Comparison of ENCODE assay signal across 20 mouse cellular contexts in genomic region chr1:34020599-34020998, GRCm38 (mm10).
DNase-seq lines count a peak whose midpoint lies in the region; ATAC-seq and TF ChIP-seq lines count a peak whose summit lies in the region.
"Had no signal": no experiment of that assay in that cellular context is flagged by ENCODE, and none has a peak within 500 bp of the region (broad histone marks: within the 10 kb centered on the region; RNA-seq: fewer than 3 reads in every experiment).

No protein-coding gene starts in this region.

- no peak for ATAC-seq in heart, embryonic 12.5 days (ENCODE audit: insufficient number of reproducible peaks, low FRiP score)
- 0 out of 2 replicates have a peak, but pooled peaks have one; percentile 51 for ATAC-seq in neural tube, embryonic 13.5 days (ENCODE audit: low read depth)
- ATAC-seq in neural tube, embryonic 15.5 days (ENCODE audit: low FRiP score), result no peak
- ATAC-seq in heart, postnatal 0 days (ENCODE audit: insufficient read depth, low read depth), result no peak

- H3K4me1 ChIP-seq in heart, embryonic 12.5 days (replicated peaks), result peaks cover 33% of the 10 kb centered on the region
- peaks cover 36% of the 10 kb centered on the region for H3K4me1 ChIP-seq in neural tube, embryonic 13.5 days (replicated peaks)
- peaks cover 15% of the 10 kb centered on the region; the same call in 1 of the 2 replicates for H3K4me1 ChIP-seq in neural tube, embryonic 15.5 days
- peaks cover 33% of the 10 kb centered on the region for H3K4me1 ChIP-seq in heart, postnatal 0 days (ENCODE audit: control insufficient read depth, insufficient read depth)

- H3K27ac ChIP-seq in heart, embryonic 12.5 days (ENCODE audit: poor library complexity, severe bottlenecking), result peak overlapping the region; percentile 78
- H3K27ac ChIP-seq in neural tube, embryonic 13.5 days (replicated peaks), result no peak overlapping the region; the same call in 1 of the 2 replicates
- H3K27ac ChIP-seq in neural tube, embryonic 15.5 days (replicated peaks), result no peak overlapping the region
- peak overlapping the region; percentile 81 for H3K27ac ChIP-seq in heart, postnatal 0 days (ENCODE audit: low read depth)
- H3K27ac ChIP-seq: hindbrain, embryonic 10.5 days; left cerebral cortex, adult 2 months had no signal

- H3K36me3 ChIP-seq in heart, embryonic 12.5 days, result no peaks in the 10 kb centered on the region
- H3K36me3 ChIP-seq in neural tube, embryonic 13.5 days, result no peaks in the 10 kb centered on the region
- no peaks in the 10 kb centered on the region for H3K36me3 ChIP-seq in neural tube, embryonic 15.5 days
- H3K36me3 ChIP-seq in heart, postnatal 0 days (replicated peaks; ENCODE audit: control insufficient read depth, insufficient read depth, low read length), result no peaks in the 10 kb centered on the region
- H3K36me3 ChIP-seq: hindbrain, embryonic 10.5 days had no signal

- H3K9ac ChIP-seq in heart, embryonic 12.5 days, result 0 out of 2 replicates have a peak overlapping the region, but pooled peaks have one; percentile 52
- no peak overlapping the region for H3K9ac ChIP-seq in neural tube, embryonic 13.5 days
- no peak overlapping the region for H3K9ac ChIP-seq in neural tube, embryonic 15.5 days (replicated peaks)
- H3K9ac ChIP-seq in heart, postnatal 0 days (replicated peaks; ENCODE audit: low read depth, low read length), result no peak overlapping the region

- H3K9me3 ChIP-seq in heart, embryonic 12.5 days (replicated peaks), result no peaks in the 10 kb centered on the region
- no peaks in the 10 kb centered on the region for H3K9me3 ChIP-seq in neural tube, embryonic 13.5 days
- no peaks in the 10 kb centered on the region for H3K9me3 ChIP-seq in neural tube, embryonic 15.5 days (replicated peaks)
- no peaks in the 10 kb centered on the region for H3K9me3 ChIP-seq in heart, postnatal 0 days (replicated peaks; ENCODE audit: control insufficient read depth, low read length)
- H3K9me3 ChIP-seq: hindbrain, embryonic 10.5 days had no signal

- TF ChIP-seq EP300 in heart, postnatal 0 days (IDR thresholded peaks at IDR 0.05; ENCODE audit: low read depth), result no peak

- no peak for TF ChIP-seq CTCF in heart, postnatal 0 days (IDR thresholded peaks at IDR 0.05; ENCODE audit: low read depth)

- intact Hi-C loops in heart, postnatal 14 days (cut with DNase I), result no loop called here

- DNase-seq in heart, postnatal 14 days, result no peak
- no peak for DNase-seq in heart, postnatal 0 days (ENCODE audit: low spot score)
- no peak for DNase-seq in layer of hippocampus, postnatal 25 days (ENCODE audit: extremely low spot score in 1 of 2, low spot score in 1 of 2)
- DNase-seq in cerebellum, adult 11 months, result no peak
- DNase-seq: adrenal gland, adult 2 months; cerebellum, postnatal 10 days; kidney, adult 8-10 months; kidney, postnatal 36 days; liver; lung, postnatal 10 days; midbrain, embryonic 14.5 days; right cerebral cortex, postnatal 14 days; spleen, adult 18-20 months; thymus, postnatal 36 days had no signal

- 0 out of 2 replicates have a peak overlapping the region, but pooled peaks have one; percentile 10 for H3K4me2 ChIP-seq in heart, embryonic 12.5 days
- no peak overlapping the region for H3K4me2 ChIP-seq in neural tube, embryonic 13.5 days
- no peak overlapping the region for H3K4me2 ChIP-seq in neural tube, embryonic 15.5 days
- no peak overlapping the region for H3K4me2 ChIP-seq in heart, postnatal 0 days (ENCODE audit: low read depth, low read length)

- WGBS in heart, embryonic 12.5 days, result 79% methylated on average over 6 of the region's 6 CpGs
- WGBS in neural tube, embryonic 13.5 days, result 85% methylated on average over 6 of the region's 6 CpGs
- 79% methylated on average over 6 of the region's 6 CpGs for WGBS in neural tube, embryonic 15.5 days
- 64% methylated on average over 6 of the region's 6 CpGs for WGBS in heart, postnatal 0 days

- no peaks in the 10 kb centered on the region for H3K27me3 ChIP-seq in heart, embryonic 12.5 days (replicated peaks)
- H3K27me3 ChIP-seq in neural tube, embryonic 13.5 days, result no peaks in the 10 kb centered on the region
- no peaks in the 10 kb centered on the region for H3K27me3 ChIP-seq in neural tube, embryonic 15.5 days (replicated peaks)
- no peaks in the 10 kb centered on the region for H3K27me3 ChIP-seq in heart, postnatal 0 days (ENCODE audit: control insufficient read depth, insufficient read depth, low read length)

- H3K4me3 ChIP-seq in heart, embryonic 12.5 days, result no peak overlapping the region
- H3K4me3 ChIP-seq in neural tube, embryonic 13.5 days, result no peak overlapping the region
- no peak overlapping the region for H3K4me3 ChIP-seq in neural tube, embryonic 15.5 days (replicated peaks)
- no peak overlapping the region for H3K4me3 ChIP-seq in heart, postnatal 0 days (ENCODE audit: low read depth, low read length)
- H3K4me3 ChIP-seq: hindbrain, embryonic 10.5 days; left cerebral cortex, adult 2 months; myocyte had no signal

Comparison
In these comparisons a context has a peak if more than half of its experiments do, and no peak if none do; other contexts are left out.
1. H3K27ac ChIP-seq: peak in heart, embryonic 12.5 days (single experiment) and heart, postnatal 0 days (single experiment); none in neural tube, embryonic 13.5 days (single experiment) and neural tube, embryonic 15.5 days (single experiment).